Mouse (Mus musculus) forebrain, embryonic 14.5 days (tissue): ENCODE measurements at regions not wholly inside any gene's neighbourhood (a gene's known extent, or its start where the extent isn't known, plus 50 kb on each side); places are given as distances from the start of the nearest gene placed in this dataset.
A peak's percentile ranks its signal among the peaks of the same experiment; 100 is the strongest.

Experiments
- ATAC-seq: fragments of 200-750 bp; cut with Nextera tagmentation; 2 replicates; pipeline ENCODE4 v1.8.0; 2017; ENCODE audit warnings: mild to moderate bottlenecking, moderate library complexity
- DNase-seq: peaks from one replicate; pipeline ENCODE4 v3.0.0-alpha.2; 2015; ENCODE audit warnings: low spot score
- H3K27ac ChIP-seq: fragments of 300-500 bp; sonication (generic); 2 replicates; pipeline ENCODE4 v1.5.1; 2014; ENCODE audit warnings: low read depth, mild to moderate bottlenecking, control low read depth, low read length, moderate library complexity
- H3K27me3 ChIP-seq: fragments of 300-500 bp; sonication (generic); replicated peaks from 2 replicates; pipeline ENCODE4 v1.6.1; 2014; ENCODE audit warnings: low read length, control low read depth, mixed read lengths; ENCODE audit not compliant: control insufficient read depth, insufficient read depth
- H3K36me3 ChIP-seq: fragments of 300-500 bp; sonication (generic); 2 replicates; pipeline ENCODE4 v1.6.1; 2014; ENCODE audit warnings: low read length, control low read depth; ENCODE audit not compliant: control insufficient read depth, insufficient read depth
- H3K4me1 ChIP-seq: fragments of 300-500 bp; sonication (generic); 2 replicates; pipeline ENCODE4 v1.6.1; 2014; ENCODE audit warnings: antibody characterized with exemption, low read length, control low read depth; ENCODE audit not compliant: control insufficient read depth, insufficient read depth
- H3K4me2 ChIP-seq: fragments of 300-500 bp; sonication (generic); 2 replicates; pipeline ENCODE4 v1.6.1; 2014; ENCODE audit warnings: mild to moderate bottlenecking, control low read depth, low read length
- H3K4me3 ChIP-seq: fragments of 300-500 bp; sonication (generic); 2 replicates; pipeline ENCODE4 v1.5.1; 2014; ENCODE audit warnings: low read depth, low read length, control low read depth
- H3K9ac ChIP-seq: fragments of 300-500 bp; sonication (generic); 2 replicates; pipeline ENCODE4 v1.6.1; 2014; ENCODE audit warnings: mild to moderate bottlenecking, low read length, control low read depth, moderate library complexity
- H3K9me3 ChIP-seq: fragments of 300-500 bp; sonication (generic); replicated peaks from 2 replicates; pipeline ENCODE4 v1.6.1; 2016; ENCODE audit warnings: low read length, control low read depth, mixed read lengths; ENCODE audit not compliant: control insufficient read depth
- WGBS: fragments of 180-500 bp; shearing (Covaris S2); extraction: QIAGEN DNeasy Blood & Tissue Kit; methylation state at CpG from one replicate; pipeline ENCODE4 v1.1.7; 2014; 5-methylcytosine and 5-hydroxymethylcytosine counted together

- WGBS, result 34% methylated on average over 8 of the region's 8 CpGs
- Histone ChIP-seq H3K4me3 (no peak overlapping the region), H3K9me3 (no peaks in the 10 kb centered on the region), H3K27ac (0 out of 2 replicates have a peak overlapping the region, but pooled peaks have one; percentile 10), H3K9ac (no peak overlapping the region), H3K36me3 (no peaks in the 10 kb centered on the region), H3K27me3 (no peaks in the 10 kb centered on the region), H3K4me1 (no peaks in the 10 kb centered on the region; the same call in 1 of the 2 replicates), H3K4me2 (no peak overlapping the region)
- ATAC-seq (peak; percentile 60; the same call in 1 of the 2 replicates), DNase-seq (peak; percentile 94)
These were observed 344.6 kb upstream of the Id4 start for GRCm38 (mm10) chr13:47916456-47916855.

GRCm38 (mm10) chr13:47917370-47917769, 343.7 kb upstream of the Id4 start:
- H3K9ac ChIP-seq, result no peak overlapping the region
- H3K4me3 ChIP-seq, result no peak overlapping the region
- no peak overlapping the region for H3K27ac ChIP-seq
- WGBS, result 94% methylated on average over 3 of the region's 3 CpGs
- H3K9me3 ChIP-seq, result no peaks in the 10 kb centered on the region
- no peak overlapping the region for H3K4me2 ChIP-seq
- H3K27me3 ChIP-seq, result no peaks in the 10 kb centered on the region
- no peak for ATAC-seq
- DNase-seq, result no peak
- H3K36me3 ChIP-seq, result no peaks in the 10 kb centered on the region
- no peaks in the 10 kb centered on the region; the same call in 1 of the 2 replicates for H3K4me1 ChIP-seq

- H3K9me3 ChIP-seq, result no peaks in the 10 kb centered on the region
- H3K27ac ChIP-seq, result no peak overlapping the region
- ATAC-seq (no peak), DNase-seq (peak; percentile 43)
- no peaks in the 10 kb centered on the region for H3K36me3 ChIP-seq
- no peak overlapping the region for H3K9ac ChIP-seq
- 18% methylated on average over 5 of the region's 5 CpGs for WGBS
- H3K4me3 ChIP-seq, result no peak overlapping the region
- H3K4me2 ChIP-seq, result no peak overlapping the region
- H3K4me1 ChIP-seq, result no peaks in the 10 kb centered on the region; the same call in 1 of the 2 replicates
- no peaks in the 10 kb centered on the region for H3K27me3 ChIP-seq
These were observed 340.0 kb upstream of the Id4 start for GRCm38 (mm10) chr13:47921044-47921443.

- 79% methylated on average over 2 of the region's 2 CpGs for WGBS
- peaks cover 23% of the 10 kb centered on the region for H3K4me1 ChIP-seq
- H3K27ac ChIP-seq, result no peak overlapping the region
- no peaks in the 10 kb centered on the region for H3K27me3 ChIP-seq
- H3K9me3 ChIP-seq, result no peaks in the 10 kb centered on the region
- no peaks in the 10 kb centered on the region for H3K36me3 ChIP-seq
- no peak overlapping the region for H3K4me2 ChIP-seq
- no peak overlapping the region for H3K4me3 ChIP-seq
- DNase-seq, result no peak
- H3K9ac ChIP-seq, result no peak overlapping the region
- no peak for ATAC-seq
These were observed 320.3 kb upstream of the Id4 start for GRCm38 (mm10) chr13:47940696-47941095.

- Histone ChIP-seq H3K36me3 (no peaks in the 10 kb centered on the region), H3K27me3 (no peaks in the 10 kb centered on the region), H3K4me1 (peaks cover 23% of the 10 kb centered on the region), H3K9ac (peak overlapping the region; percentile 50), H3K4me3 (no peak overlapping the region), H3K9me3 (no peaks in the 10 kb centered on the region), H3K27ac (peak overlapping the region; percentile 82), H3K4me2 (peak overlapping the region; percentile 45)
- peak; percentile 86 for DNase-seq
- peak; percentile 61 for ATAC-seq
- 6% methylated on average over 8 of the region's 8 CpGs for WGBS
These were observed 318.6 kb upstream of the Id4 start for GRCm38 (mm10) chr13:47942368-47942787.

GRCm38 (mm10) chr13:47943645-47944044, 317.4 kb upstream of the Id4 start:
- H3K9ac ChIP-seq, result no peak overlapping the region
- H3K27ac ChIP-seq, result no peak overlapping the region; the same call in 1 of the 2 replicates
- no peaks in the 10 kb centered on the region for H3K36me3 ChIP-seq
- H3K4me2 ChIP-seq, result no peak overlapping the region
- H3K4me3 ChIP-seq, result no peak overlapping the region
- no peaks in the 10 kb centered on the region for H3K9me3 ChIP-seq
- WGBS, result 54% methylated on average over 5 of the region's 5 CpGs
- H3K4me1 ChIP-seq, result peaks cover 23% of the 10 kb centered on the region
- ATAC-seq (peak; percentile 47), DNase-seq (peak; percentile 66)
- no peaks in the 10 kb centered on the region for H3K27me3 ChIP-seq

GRCm38 (mm10) chr13:47948098-47948865, 312.7 kb upstream of the Id4 start:
- H3K27ac ChIP-seq, result peak overlapping the region; percentile 68
- ATAC-seq (peak; percentile 58), DNase-seq (peak; percentile 82)
- no peak overlapping the region for H3K4me3 ChIP-seq
- H3K4me2 ChIP-seq, result no peak overlapping the region
- H3K27me3 ChIP-seq, result no peaks in the 10 kb centered on the region
- no peaks in the 10 kb centered on the region for H3K9me3 ChIP-seq
- 57% methylated on average over 10 of the region's 10 CpGs for WGBS
- H3K36me3 ChIP-seq, result no peaks in the 10 kb centered on the region
- H3K4me1 ChIP-seq, result peaks cover 12% of the 10 kb centered on the region
- H3K9ac ChIP-seq, result no peak overlapping the region

GRCm38 (mm10) chr13:47950456-47950855, 310.6 kb upstream of the Id4 start:
- ATAC-seq (peak; percentile 13; the same call in 1 of the 2 replicates), DNase-seq (peak; percentile 68)
- H3K4me2 ChIP-seq, result no peak overlapping the region
- H3K9me3 ChIP-seq, result no peaks in the 10 kb centered on the region
- H3K27me3 ChIP-seq, result no peaks in the 10 kb centered on the region
- WGBS, result 9% methylated on average over 2 of the region's 2 CpGs
- no peak overlapping the region for H3K4me3 ChIP-seq
- no peaks in the 10 kb centered on the region for H3K36me3 ChIP-seq
- no peak overlapping the region for H3K9ac ChIP-seq
- H3K27ac ChIP-seq, result peak overlapping the region; percentile 56
- 0 out of 2 replicates have a peak, but pooled peaks cover 5% of the 10 kb centered on the region for H3K4me1 ChIP-seq

GRCm38 (mm10) chr13:47951043-47951442, 310.0 kb upstream of the Id4 start:
- H3K4me1 ChIP-seq, result 0 out of 2 replicates have a peak, but pooled peaks cover 5% of the 10 kb centered on the region
- ATAC-seq (no peak), DNase-seq (no peak)

More at GRCm38 (mm10) chr13:47951043-47951442, 310.0 kb upstream of the Id4 start:
- H3K9me3 ChIP-seq, result no peaks in the 10 kb centered on the region
- no peak overlapping the region for H3K4me2 ChIP-seq
- no peaks in the 10 kb centered on the region for H3K36me3 ChIP-seq
- no peak overlapping the region for H3K4me3 ChIP-seq
- H3K27ac ChIP-seq, result peak overlapping the region; percentile 6
- H3K9ac ChIP-seq, result no peak overlapping the region
- 53% methylated on average over 10 of the region's 10 CpGs for WGBS
- no peaks in the 10 kb centered on the region for H3K27me3 ChIP-seq
